Mouse (Mus musculus): ENCODE data around the gene Zfp740. TPM values are rescaled to one million over a fixed set of nuclear protein-coding genes. Genes with fewer than 3 reads are reported as not detected.

Zfp740 gene
- total RNA-seq, 2 experiments from 2014 or later, result 24.0 to 29.0 TPM

- DNase-seq (ENCODE audit: low spot score), result no peak
Measured at GRCm38 (mm10) chr15:102192271-102192812, 10.7 kb upstream of the Zfp740 start.

GRCm38 (mm10) chr15:102192820-102193386, 10.1 kb upstream of the Zfp740 start:
- no peak for DNase-seq (ENCODE audit: low spot score)

- DNase-seq (ENCODE audit: low spot score), result no peak
Measured at GRCm38 (mm10) chr15:102193652-102194051, 9.4 kb upstream of the Zfp740 start.

- no peak for DNase-seq (ENCODE audit: low spot score)
Measured at GRCm38 (mm10) chr15:102194439-102194838, 8.6 kb upstream of the Zfp740 start.

- DNase-seq (ENCODE audit: low spot score), result no peak
Measured at GRCm38 (mm10) chr15:102195373-102195772, 7.7 kb upstream of the Zfp740 start.

GRCm38 (mm10) chr15:102198841-102199240, 4.2 kb upstream of the Zfp740 start:
- DNase-seq (ENCODE audit: low spot score), result no peak

GRCm38 (mm10) chr15:102203835-102204381, 859 bp downstream of the Zfp740 start:
- DNase-seq (ENCODE audit: low spot score), result peak; percentile 34

GRCm38 (mm10) chr15:102204674-102205505, 1.8 kb downstream of the Zfp740 start, which contains the start of gene Csad:
Gene Csad, minus strand, starts transcription at chr15:102204724.
- DNase-seq (ENCODE audit: low spot score), result no peak

- DNase-seq (ENCODE audit: low spot score), result no peak
Measured at GRCm38 (mm10) chr15:102205779-102206178, 2.7 kb downstream of the Zfp740 start.

GRCm38 (mm10) chr15:102207351-102207750, 4.3 kb downstream of the Zfp740 start:
- no peak for DNase-seq (ENCODE audit: low spot score)

- DNase-seq (ENCODE audit: low spot score), result no peak
Measured at GRCm38 (mm10) chr15:102208092-102208561, 5.1 kb downstream of the Zfp740 start.

GRCm38 (mm10) chr15:102209114-102209513, 6.1 kb downstream of the Zfp740 start:
- DNase-seq (ENCODE audit: low spot score), result no peak

GRCm38 (mm10) chr15:102210816-102211215, 7.8 kb downstream of the Zfp740 start:
- no peak for DNase-seq (ENCODE audit: low spot score)

- DNase-seq (ENCODE audit: low spot score), result no peak
Measured at GRCm38 (mm10) chr15:102211895-102212294, 8.8 kb downstream of the Zfp740 start.

GRCm38 (mm10) chr15:102214132-102214531, 11.1 kb downstream of the Zfp740 start:
- DNase-seq (ENCODE audit: low spot score), result no peak

GRCm38 (mm10) chr15:102215624-102216023, 12.6 kb downstream of the Zfp740 start:
- DNase-seq (ENCODE audit: low spot score), result no peak

GRCm38 (mm10) chr15:102216459-102217228, 13.6 kb downstream of the Zfp740 start:
- no peak for DNase-seq (ENCODE audit: low spot score)

GRCm38 (mm10) chr15:102217325-102217724, 14.3 kb downstream of the Zfp740 start:
- DNase-seq (ENCODE audit: low spot score), result no peak

- no peak for DNase-seq (ENCODE audit: low spot score)
Measured at GRCm38 (mm10) chr15:102222386-102222785, 19.3 kb downstream of the Zfp740 start.

GRCm38 (mm10) chr15:102224186-102224991, 21.3 kb downstream of the Zfp740 start:
- peak; percentile 82 for DNase-seq (ENCODE audit: low spot score)
